Mouse (Mus musculus) adrenal gland, adult (tissue): ENCODE results near the gene Sec1.

Experiments used
- DNase-seq, 2 experiments: peaks; one replicate each; pipeline ENCODE4 v3.0.0; 2022 to 2023; ENCODE audit warnings: low spot score in 1 of 2; ENCODE audit not compliant: inconsistent age in 2 of 2

Gene Sec1

DNA sequence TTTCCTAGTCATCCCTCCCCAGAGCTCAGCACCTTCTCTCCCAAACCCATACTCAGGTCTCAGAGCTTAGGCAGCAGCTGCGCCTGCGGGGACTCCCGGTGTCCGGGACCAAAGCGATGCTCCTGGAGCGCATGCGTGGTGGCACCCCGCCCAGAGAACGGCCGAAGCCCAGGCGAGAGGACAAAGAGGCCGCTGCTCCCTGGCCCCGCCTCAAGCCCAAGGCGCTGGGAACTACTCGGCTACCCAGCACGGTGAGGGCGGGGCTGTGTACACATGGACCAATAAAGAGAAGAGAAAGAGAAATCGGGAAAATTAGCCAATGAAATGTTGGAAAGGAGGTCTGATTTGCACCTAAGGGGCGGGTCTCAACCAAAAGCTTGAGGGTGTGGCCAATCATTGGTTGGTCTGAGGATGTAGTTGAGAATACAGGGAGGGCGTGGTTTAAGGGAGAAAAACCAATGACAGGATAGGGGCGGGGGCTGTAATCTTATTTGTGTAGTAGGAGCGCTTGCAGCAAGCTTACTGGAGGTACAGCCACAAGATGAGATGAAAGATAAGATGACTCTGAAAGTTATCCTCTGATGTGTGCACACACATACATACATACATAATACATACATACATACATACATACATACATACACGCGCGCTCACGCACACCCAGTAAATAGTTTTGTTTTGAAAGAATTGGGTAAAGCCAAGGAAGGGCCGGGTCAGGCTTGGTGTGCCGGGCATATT, 50.6 kb downstream of the Sec1 start:
- peak; percentile 95 to 96 for DNase-seq

DNA sequence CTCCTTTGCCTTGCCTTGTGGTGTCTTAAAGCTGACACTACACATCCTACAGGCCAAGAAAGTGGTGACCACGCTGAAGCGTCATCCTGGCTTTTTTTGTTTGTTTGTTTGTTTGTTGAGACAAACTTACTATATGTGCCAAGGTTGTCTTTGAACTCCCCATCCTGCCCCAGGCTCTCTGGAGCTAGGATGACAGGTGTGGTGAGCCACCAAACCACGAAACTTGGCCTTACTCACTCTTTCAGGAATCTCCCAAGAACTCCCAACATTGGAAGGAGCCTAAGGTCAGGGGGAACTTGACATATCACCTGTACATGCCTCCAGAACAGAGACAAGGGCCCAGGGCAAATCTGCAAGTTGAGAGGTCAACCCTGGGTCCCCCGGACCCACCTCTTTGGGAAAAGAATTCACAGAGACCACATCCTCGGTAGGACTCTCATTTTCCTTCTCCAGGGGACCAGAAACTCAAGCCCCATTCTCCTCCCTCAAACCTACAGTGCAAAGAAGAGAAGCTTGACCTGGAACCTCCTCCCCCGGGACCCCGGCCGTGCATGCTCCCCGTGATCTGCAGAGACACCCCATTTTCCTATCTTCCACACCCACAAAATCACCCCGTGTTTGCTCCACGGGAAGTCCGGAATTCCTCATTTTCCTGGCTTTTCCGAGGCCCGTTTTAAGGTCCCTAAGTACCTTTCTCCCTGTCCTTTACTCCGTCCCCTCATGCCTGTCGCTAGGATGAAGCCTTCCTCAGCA, 51.5 kb downstream of the Sec1 start:
- DNase-seq, result no peak

DNA sequence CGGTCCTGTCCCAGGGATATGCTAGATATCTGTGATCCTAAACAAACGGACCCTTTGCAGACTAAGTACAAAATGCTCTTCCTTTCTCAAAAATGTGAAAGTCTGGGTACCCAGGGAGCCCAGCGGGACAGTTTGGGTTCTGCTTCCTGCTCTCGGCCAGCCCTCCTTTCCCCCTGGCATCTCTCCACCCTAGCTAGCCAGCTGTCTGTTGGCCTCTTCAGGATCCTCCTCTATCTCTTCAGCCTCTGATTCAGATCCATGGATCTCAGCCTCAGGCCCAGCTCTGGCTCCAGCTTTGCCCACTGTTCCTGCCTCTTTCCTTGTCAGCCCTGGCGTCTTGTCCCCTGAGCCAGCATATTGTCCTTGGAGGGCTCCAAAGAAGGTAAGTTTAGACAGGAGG, 52.1 kb downstream of the Sec1 start:
- DNase-seq, result no peak

DNA sequence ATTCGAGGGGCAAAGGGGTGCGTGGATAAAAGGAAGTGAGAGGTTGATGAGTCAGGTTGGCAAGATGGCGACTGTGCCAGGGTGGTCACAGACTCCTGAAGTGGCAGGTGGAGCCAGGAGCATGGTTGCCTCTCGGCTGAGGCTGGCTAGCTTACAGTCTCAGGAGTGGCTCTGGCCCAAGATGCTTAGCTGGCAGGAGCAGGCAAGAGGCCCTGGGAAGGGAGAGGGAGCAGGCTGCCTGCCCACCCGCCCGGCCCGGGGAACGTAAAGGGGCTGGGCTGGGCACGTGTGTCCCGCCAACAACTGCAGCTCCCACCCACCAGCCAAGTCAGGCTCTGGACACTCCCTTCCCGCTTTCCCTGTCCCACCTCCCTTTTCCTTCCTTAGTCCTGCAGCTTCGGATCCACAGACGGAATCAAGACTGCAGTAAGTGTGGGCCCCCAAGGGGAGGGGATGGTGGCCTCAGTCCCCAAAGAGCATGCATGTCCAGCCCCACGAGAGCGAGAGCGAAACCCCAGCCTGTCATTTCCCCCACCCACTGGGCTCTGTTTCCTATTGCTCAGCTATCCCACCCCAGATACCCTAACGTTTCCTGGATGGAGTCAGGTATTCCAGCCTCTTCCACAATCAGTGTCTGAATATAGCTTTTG, 52.7 kb downstream of the Sec1 start:
- DNase-seq, result no peak

DNA sequence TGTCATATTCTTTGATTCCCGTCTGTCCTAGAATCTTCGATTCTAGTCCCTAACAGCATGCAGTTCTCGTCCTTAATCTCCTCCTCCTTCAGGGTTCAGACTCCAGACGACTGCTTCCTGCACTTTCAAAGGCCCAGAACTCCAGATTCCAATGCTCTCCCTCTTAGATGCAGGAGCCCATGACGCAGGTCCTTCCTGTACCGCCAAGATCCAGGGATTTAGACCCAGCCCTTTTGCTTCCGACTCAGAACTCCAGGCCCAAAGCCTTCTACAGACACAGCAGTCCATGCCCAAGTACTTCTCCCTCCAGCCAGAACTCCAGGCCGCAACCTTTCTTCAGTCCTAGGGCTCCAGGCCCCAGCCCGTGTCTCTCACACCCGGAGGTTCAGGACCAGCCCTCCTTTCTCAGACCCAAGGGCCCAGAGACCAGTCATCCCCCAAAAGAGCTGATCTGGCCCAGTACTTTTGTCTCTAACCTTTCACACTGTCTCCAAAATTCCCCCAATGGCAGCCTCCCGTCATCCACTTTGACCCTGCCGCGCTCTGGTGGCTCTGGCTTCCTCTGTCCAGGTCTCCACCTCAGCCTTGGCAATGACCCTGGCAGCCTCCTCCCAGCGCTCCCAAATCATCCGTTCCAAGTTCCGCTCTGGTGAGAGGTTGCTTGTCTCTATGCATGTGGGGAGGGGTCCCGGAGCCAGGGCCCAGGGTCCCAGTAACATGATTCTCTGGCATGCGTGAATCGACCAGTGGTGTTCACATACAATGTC, 53.8 kb downstream of the Sec1 start:
- peak in 1 of 2 experiments; percentile 63 for DNase-seq

DNA sequence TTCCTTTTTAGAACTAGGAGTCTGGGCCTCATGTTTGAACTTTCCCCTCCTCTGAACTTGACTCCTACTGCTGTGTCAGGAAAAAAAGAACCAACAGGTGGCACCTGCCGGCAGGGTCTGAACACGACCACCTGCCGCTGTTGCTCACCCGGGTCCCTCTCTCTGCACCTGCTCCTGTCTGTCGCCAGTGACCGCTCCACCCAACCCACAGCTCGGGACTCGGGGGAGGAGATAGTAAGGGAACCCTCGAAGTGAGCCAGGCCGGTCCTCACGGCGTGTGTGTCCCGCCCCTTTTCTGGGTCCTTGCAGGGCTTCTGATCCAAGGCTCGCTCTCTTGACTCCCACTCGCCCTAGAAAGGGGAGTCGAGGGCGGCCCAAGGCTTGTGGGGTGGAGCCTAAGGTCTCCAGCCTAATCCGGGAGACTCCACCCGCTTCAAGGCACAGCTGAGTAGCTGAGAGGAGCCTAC, 54.6 kb downstream of the Sec1 start, which contains the start of gene Mamstr:
TSS of gene Mamstr (plus strand) at position 417 of the 467 bp plus-strand sequence.
- DNase-seq, result peak; percentile 42 to 56

DNA sequence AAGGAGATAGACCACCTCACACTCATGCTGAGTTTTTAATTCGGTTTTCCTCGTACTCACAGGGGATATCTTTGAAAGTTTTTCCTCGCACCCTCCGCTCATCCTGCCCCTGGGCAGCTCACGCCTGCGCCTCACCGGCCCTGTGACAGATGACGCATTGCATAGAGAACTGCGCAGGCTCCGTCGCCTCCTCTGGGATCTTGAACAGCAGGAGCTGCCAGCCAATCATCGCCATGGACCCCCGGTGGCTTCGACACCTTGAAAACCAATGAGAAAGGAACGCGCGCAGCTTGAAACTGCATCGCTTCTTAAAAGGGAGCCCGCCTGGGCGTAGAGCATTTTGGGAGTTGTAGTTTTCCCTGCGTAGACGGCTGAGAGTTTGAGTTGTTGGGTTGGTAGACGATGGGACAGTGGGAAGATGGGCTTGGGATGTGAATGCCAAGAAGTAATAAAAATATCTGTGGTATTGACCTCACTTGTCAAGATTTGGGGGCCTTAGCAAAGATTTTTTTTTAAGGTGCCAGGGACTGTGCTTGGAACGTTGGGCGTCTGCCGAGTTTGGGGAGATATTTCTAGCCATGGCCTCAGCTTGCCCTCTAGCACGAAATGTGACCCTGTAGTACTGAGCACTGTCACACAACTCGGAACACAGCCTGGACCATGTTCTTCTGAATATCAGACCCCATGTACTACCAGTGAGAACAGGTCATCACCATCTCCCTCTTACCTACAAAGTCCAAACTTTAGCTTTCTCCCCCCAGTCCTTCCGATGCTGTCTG, 55.4 kb downstream of the Sec1 start:
- DNase-seq, result peak; percentile 95 to 96

DNA sequence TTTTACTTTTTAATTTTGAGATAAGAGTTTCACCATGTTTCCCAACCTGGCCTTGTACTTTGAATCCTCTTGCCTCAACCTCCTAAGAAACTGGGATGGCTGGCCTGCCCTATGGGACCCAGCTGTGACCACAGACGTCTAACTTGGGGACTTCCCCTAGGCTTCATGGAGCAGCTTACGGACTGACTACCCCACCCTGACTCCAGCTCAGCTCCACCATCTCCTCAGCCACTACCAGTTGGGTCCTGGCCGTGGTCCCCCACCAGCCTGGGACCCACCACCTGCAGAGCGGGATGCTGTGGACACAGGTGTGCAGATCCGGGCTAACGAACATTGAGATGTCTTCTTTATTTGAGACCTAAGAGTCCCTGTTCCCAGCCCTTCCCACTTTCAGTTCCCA, 56.5 kb downstream of the Sec1 start:
- DNase-seq, result peak in 1 of 2 experiments; percentile 43

DNA sequence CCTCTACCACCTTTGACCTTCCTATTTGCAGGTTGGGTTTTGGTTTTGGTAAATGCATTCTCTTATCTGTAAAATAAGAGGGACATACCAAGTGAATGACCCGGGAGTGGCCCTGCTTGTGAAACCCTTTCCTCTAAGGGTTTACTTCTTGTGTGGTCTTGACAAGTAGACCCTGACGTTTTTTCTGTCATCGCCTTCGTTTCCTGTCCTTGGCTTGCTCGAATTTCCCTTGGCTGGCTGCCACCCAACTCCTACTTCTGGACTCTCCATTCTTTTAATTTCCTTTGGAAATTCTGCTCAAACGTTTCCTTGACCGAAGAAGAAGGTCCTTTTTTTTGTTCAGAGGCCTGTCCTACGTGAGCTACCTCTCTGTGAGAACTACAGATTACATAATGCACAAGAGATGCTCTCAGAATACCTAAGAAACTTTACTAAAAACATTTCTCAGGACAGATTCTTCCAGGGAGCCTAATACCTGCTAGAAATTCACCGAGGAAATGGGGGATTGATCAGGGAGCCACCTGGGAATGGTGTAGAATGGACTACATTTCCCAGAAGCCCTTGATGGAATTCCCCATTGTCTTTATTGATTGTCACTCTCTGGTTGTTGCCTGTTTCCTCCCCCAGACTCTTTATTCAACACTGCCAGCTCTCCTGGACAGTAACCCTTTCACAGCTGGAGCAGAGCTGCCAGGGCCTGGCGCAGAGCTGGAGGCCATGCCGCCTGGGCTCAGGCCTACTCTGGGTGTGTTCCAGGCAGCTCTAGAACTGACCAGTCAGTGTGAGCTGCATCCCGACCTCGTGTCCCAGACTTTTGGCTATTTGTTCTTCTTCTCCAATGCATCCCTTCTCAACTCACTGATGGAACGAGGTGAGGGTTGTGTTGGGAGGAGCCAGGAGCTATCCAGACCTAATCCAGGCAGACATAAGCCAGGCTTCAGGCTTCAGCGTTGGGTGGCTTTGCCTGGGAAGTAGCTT, 58.2 kb downstream of the Sec1 start:
- peak; percentile 68 to 87 for DNase-seq

DNA sequence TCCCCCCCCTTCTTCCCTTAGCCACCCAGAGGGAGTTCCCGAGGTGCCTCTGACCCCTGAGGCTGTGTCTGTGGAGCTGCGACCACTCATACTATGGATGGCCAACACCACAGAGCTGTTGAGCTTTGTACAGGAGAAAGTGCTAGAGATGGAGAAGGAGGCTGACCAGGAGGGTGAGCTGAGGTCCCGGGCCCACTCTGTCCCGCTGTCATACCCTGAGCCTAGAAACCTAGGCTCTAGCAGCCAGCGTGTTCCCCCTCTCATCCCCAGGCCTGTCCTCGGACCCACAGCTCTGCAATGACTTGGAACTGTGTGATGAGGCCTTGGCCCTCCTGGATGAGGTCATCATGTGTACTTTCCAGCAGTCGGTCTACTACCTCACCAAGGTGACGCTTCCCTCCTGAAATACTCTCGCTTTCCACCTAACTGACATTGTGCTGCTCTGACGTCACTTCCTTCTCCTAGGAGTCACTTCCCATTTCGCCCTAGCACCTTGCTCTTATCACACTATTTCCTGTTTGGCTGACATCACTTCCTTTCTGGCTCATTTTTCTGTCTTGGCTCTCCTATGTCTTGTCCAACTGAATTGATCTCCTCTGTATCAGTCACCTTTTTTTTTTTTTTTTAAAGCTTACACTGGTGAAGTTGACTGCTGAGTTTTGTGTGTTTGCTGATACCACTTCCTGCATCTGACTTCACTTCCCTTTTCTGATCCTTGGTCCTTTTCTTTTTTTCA, 59.1 kb downstream of the Sec1 start:
- DNase-seq, result peak in 1 of 2 experiments; percentile 70

DNA sequence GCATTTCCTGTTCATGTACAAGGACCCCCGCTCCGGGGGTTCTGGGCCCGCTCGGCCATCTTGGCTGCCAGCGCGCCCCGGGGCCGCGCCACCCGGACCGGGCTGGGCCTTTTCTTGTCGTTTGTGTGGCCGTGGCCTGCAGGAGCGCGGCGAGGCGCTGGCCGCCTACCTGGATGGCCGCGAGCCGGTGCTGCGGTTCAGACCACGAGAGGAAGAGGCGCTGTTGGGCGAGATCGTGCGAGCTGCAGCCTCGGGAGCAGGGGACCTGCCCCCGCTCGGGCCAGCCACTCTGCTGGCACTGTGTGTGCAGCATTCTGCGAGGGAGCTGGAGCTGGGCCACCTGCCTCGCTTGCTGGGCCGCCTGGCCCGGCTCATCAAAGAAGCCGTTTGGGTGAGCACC, 61.7 kb downstream of the Sec1 start:
- peak in 1 of 2 experiments; percentile 41 for DNase-seq

DNA sequence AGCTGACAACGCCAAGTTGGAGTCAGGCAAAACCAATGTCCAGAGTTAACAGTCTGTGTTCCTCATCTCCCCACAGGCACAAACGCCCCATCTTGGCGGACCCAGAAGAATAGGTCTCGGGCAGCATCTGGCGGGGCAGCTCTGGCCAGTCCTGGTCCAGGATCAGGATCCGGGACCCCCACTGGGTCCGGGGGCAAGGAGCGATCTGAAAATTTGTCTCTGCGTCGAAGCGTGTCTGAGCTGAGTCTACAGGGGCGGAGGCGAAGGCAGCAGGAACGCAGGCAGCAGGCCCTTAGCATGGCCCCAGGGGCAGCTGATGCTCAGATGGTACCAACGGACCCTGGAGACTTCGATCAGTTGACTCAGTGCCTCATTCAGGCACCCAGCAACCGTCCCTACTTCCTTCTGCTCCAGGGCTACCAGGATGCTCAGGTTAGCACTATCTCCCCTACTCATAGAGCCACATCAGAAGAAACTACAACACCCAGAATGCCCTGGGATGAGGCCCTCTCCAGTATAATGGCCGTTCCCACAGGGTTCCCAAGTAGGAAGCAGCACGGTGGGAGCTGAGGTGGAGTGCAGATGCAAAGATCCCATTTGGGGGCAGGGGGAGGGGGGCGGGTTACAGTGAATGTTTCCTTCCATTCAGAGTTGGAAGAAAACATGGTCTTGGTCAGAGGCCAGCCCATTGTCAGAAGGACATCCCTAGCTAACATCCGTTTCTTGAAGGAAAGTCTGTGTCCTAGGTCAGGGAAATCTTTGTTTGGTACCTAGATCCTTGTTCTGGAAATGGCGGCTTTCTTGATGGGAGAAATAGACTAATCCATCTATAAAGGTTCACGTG, 63.9 kb downstream of the Sec1 start:
- DNase-seq, result no peak

DNA sequence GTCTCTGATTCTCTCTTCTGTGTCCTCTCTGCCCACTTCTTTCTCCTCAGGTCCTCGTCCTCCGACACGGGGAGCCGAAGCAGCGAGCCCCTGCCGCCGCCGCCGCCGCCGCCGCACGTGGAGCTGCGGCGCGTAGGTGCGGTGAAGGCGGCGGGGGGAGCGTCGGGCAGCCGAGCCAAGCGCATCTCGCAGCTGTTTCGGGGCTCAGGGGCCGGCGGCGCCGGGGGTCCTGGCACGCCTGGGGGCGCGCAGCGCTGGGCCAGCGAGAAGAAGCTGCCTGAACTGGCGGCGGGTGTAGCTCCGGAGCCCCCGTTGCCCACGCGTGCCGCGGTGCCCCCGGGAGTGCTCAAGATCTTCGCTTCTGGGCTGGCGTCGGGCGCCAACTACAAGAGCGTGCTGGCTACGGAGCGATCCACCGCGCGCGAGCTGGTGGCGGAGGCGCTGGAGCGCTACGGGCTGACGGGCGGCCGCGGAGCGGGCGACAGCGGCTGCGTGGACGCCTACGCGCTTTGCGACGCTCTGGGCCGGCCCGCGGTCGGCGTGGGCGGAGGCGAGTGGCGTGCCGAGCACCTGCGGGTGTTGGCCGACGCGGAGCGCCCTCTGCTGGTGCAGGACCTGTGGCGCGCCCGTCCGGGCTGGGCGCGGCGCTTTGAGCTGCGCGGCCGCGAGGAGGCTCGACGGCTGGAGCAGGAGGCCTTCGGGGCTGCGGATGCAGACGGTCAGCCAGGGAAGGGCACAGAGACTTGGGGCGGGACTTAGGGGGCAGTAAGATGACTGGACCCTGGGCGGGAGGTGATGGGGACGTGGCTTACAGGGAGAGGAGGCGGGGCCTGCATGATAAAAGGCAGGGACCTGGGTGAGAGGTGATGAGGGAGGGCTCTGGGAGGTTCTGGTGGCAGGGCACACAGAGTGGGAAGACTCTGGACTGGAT, 65.6 kb downstream of the Sec1 start:
- DNase-seq, result peak; percentile 94 to 96
